Mouse (Mus musculus): ENCODE results near the gene Lypd6.

Gene Lypd6

GRCm38 (mm10) chr2:50111169-50111568 is 44.9 kb downstream of the Lypd6 start:
- no peak for DNase-seq

GRCm38 (mm10) chr2:50111609-50112008 is 45.4 kb downstream of the Lypd6 start:
- DNase-seq, result no peak

DNA sequence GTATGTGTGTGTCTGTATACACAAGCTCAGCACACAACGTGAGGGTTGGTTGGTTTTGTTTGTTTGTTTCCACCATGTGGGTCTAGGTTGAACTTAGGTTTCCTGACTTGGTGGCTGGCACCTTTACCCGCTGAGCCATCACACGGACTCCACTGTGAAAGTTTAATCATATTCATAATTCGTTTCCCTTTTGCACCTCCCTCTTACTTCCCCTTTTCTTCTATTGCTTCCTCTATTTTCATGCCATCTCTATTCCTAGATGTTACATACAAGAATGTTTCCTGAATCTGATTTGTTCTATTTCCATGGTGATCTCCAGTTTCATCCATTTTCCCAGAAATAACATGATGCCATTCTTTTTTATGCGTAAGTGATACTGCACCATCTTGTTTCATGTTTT is 46.2 kb downstream of the Lypd6 start:
- DNase-seq, result no peak

- DNase-seq, result no peak
These were observed 52.9 kb downstream of the Lypd6 start for GRCm38 (mm10) chr2:50119101-50119500.

GRCm38 (mm10) chr2:50120839-50121238 is 54.6 kb downstream of the Lypd6 start:
- DNase-seq, result no peak

GRCm38 (mm10) chr2:50123376-50123775 is 57.1 kb downstream of the Lypd6 start:
- DNase-seq, result no peak

DNA sequence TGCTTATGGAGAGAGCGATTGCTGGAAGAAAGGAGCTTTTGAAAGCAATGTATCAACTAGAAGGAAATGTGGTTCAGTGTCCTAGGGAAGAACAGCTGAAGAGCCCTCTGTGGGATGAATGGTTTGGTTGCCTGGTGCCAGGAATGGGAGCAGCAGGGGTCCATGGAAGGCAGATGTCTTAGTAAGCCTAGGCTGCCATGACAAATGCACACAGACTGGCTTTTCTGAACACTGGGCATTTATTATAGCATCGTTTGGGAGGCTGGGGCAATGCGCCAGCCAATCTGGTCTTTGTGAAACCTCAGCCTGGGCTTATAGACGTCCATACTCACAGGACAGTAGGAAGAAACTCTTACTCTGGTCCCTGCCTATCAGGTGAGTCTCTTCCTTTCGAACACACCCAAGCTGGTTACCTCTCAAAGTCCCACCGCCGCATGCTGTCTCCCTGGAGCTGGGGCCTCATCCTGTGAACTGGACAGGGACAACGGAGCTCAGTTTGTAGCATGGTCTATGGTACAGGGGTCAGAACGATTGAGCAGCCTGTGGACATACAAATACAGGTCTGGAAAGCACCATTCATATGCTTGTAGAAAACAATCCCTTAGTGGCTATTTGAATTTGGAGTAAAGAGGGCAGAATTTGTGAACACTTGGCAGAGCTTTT is 61.4 kb downstream of the Lypd6 start:
- no peak for DNase-seq

DNA sequence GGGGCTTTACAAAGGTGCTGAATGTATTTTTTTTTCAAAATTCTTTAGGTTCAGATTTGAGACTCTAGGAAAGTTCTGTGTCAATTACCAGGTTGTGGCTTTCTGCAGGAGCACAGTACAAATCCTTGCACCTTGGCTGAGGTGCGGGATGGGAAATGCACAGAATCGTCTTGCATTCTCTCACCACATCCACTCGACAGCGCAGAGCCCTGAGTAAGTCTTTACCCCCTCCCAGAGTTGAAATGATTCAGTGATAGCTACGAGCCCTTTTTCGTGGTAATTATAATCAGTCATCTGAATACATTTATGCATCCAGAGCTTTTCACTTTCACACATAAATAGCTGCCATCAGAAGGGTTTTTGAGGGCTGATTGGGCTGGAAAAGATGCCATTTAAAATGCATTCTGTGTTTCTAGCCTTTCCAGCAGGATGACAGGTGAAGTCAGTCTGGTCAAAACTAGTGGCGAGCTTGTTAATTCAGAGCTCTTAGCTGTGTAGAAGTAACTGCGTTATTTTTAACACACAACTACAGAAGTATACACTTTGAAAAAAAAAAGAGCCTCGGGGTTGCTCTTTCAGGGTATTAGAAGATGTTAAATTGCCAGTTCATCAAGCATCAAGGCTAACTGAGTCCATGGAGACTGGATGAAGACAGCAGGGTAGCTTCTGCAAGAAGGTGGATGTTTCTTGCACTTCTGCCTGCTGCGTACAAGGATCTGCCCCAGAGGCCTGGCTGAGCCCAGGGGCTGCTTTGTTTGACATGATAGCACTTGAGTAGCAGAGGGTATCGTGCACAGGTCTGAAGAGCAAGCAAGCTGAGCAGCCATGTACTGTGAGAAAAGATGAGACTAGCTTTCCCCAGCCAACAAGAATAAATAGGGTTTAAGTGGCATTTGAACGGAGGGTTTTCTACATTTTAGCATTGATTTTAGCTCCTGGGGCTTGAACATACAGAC is 62.4 kb downstream of the Lypd6 start:
- DNase-seq, result no peak

GRCm38 (mm10) chr2:50130674-50131073 is 64.4 kb downstream of the Lypd6 start:
- no peak for DNase-seq

DNA sequence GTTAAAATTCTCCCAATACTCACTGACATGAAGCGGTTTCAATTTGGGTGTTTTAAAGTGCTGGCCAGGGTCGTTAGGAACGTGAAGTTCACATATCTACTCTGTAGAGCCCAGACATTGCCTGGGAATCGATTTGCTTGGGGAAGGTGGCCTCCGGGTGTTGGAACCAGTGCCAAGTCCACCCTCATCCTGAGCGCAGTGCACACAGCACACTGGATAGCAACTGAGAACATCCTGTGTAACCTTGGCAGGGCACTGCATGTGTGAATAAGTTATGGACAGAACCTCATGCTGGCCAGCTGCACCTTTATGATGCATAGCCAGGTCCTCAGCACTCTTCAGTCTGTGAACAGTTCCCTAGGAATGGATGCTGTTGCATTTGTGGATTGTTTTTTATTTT is 77.4 kb downstream of the Lypd6 start:
- no peak for DNase-seq

DNA sequence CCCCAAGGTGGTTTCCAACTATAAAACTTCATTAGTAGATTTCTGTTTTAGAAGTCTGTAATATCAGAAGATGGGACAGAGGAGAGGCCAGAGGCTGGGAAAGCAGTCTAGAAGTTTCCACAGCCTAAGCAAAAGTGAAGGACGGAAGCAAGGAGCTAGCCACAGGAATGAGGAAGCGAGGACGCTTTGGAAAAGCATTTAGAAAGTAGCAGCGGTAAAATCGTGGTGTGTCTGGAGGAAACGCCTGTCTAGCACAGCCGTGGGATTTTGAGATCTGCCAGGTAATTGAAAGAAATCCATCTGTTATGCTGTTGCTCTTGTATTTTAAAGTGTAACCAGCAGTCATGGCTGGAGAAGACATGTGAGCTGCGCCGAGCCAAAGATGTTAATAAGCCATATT is 81.1 kb downstream of the Lypd6 start:
- DNase-seq, result no peak

DNA sequence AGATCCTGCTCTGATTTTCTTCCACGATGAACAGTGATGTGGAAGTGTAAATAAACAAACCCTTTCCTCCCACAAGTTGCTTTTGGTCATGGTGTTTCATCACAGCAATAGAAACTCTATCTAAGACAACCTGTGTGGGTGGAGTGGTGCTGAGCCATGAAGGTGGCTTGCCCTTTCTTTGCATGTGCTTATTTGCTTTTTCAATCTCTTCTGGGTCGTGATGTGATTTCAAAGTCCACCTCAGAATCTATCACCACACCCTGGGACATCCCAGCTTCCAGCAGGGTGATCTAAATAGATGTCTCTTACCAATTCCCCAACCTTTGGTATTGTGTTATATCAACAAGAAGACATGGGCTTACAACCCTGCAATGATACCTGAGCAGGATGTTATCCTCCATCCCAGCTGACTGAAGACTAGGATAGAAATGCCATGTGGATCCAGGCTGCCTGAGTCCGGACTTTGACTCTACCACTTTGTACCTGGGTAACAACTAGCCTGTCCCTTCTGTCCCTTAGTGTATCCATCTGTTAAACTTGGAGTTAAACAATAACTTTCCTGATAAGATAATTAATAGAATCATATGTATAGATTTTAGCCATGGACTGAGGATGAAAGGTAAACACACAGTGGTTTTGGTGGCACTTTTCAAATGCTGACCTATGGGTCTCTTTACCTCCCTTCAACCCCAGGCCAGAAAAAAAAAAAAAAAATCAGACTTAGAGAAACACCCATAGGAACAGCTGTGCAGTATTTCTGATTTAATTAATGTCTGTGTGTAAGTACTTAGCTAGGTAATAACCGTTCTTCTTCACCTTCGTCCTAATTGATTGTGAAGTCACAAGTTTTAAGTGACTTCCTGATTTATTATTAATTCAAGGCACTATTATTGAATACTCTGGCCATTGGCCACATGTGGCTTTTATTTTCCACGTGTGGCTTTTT is 83.3 kb downstream of the Lypd6 start:
- DNase-seq, result no peak

- DNase-seq, result peak; percentile 45
These were observed 84.0 kb downstream of the Lypd6 start for GRCm38 (mm10) chr2:50150203-50150590.

GRCm38 (mm10) chr2:50150816-50151215 is 84.6 kb downstream of the Lypd6 start:
- DNase-seq, result no peak

DNA sequence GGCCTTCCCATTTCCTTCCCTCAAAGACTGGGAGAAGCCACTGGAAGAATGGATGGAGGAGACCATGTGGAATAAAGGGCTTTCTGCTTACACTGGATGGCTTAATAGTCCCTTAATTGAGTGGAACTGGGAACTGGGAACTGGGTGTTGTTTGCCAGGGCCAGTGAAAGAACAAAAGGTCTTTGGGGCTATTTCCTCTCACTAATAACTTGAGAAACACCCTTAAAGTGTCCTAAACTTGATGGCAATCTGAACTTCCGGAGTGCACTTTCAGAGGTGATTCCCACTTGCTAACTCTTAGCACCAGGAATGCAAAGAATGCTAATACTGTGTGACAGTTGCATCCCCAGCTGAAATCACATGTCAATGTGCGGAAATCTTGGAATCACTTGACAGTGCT is 85.2 kb downstream of the Lypd6 start:
- no peak for DNase-seq

- DNase-seq, result no peak
These were observed 85.7 kb downstream of the Lypd6 start for GRCm38 (mm10) chr2:50151879-50152278.

DNA sequence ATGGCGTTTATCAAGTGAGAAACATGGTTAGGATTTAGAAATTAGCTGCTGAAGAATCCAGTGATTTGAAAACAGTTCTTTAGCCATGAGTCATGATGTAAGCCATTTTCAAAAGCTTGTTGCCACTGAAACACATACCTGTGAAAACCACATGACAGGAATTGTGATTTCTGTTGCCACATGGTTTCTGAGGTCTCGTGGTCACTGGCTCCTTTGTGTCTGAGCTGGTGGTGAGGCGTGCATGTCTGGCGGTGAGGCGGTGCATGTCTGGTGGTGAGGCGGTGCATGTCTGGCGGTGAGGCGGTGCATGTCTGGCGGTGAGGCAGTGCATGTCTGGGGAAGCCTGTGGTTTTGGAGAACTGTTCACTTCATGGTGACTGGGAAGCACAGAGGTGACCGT is 89.8 kb downstream of the Lypd6 start:
- DNase-seq, result no peak

- no peak for DNase-seq
These were observed 93.8 kb downstream of the Lypd6 start for GRCm38 (mm10) chr2:50160069-50160468.

GRCm38 (mm10) chr2:50163608-50164007 is 97.4 kb downstream of the Lypd6 start:
- no peak for DNase-seq

- no peak for DNase-seq
These were observed 99.0 kb downstream of the Lypd6 start for GRCm38 (mm10) chr2:50165277-50165676.

GRCm38 (mm10) chr2:50166082-50166481 is 99.9 kb downstream of the Lypd6 start:
- DNase-seq, result no peak

GRCm38 (mm10) chr2:50173730-50174528 is 107.7 kb downstream of the Lypd6 start:
- DNase-seq, result no peak
